Mouse (Mus musculus) 3134 (cell line): Measurements from ENCODE around the gene Ppp3ca.

Experiments used
- DNase-seq: peaks from one replicate; pipeline ENCODE4 v3.0.0-alpha.2; 2011; ENCODE audit warnings: low spot score; ENCODE audit not compliant: insufficient read length; ENCODE audit errors: extremely low read depth

Ppp3ca gene

GRCm38 (mm10) chr3:136798896-136799295, 129.0 kb downstream of the Ppp3ca start:
- DNase-seq, result no peak

GRCm38 (mm10) chr3:136802595-136802994, 132.7 kb downstream of the Ppp3ca start:
- DNase-seq, result no peak

DNA sequence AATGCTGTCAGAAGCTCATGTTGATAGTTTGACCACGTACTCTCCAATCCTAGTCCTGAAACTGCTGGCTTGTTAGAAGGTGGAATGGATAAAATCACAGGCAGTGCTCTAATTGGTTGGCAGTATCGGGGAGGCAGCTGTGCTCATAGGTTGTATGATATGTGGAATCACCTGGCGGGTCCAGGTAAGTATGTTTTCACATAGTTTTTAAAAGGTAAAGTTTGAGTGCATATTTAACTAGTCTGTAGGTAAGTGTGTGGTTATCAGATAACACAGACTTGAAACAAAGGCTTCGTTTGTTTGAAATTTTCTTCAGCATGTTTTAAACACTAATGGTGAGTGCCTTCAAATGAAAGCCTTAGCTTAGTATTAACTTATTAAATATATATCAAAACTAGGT, 136.0 kb downstream of the Ppp3ca start:
- DNase-seq, result no peak

- no peak for DNase-seq
Observed at GRCm38 (mm10) chr3:136810271-136810670, 140.3 kb downstream of the Ppp3ca start.

DNA sequence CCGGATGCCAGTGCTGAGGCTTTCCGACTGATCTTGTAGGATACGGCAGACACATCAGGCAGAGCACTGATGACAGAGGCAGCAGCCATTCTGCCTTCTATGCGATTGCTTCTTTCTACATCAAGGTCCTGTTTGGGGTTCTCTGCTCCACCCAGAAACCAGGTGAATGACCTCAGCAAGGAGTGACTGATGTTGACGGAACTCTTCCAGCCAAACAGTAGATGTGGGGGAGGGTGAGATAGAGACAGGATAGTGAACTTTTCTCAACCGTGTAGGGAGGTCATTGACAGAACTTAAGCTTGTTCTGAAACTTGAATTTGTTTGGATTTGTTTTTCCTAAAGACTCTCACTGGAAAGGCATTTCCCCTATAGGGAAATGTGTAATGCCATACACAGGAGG, 142.2 kb downstream of the Ppp3ca start:
- no peak for DNase-seq

GRCm38 (mm10) chr3:136812791-136813190, 142.9 kb downstream of the Ppp3ca start:
- DNase-seq, result no peak

DNA sequence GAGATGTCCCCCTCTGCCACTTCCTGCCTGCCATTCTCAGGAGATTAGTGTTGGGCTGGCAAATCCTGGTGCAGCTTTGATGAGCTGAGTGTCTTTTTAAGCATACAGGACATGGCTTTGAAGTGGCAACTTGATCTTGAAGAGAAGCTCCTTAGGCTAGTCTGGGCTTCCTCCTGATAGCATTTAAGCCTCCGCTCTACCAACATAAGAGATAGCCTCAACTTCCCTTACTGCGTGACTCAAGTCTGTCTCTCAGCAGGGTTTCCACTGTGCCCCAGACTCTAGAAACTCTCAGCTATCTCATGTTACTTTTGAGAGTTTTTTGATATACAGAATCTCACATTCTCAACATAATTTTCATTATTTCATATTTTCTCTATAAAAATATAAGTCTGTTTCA, 144.0 kb downstream of the Ppp3ca start:
- no peak for DNase-seq

GRCm38 (mm10) chr3:136814916-136815315, 145.0 kb downstream of the Ppp3ca start:
- DNase-seq, result no peak

GRCm38 (mm10) chr3:136816319-136816718, 146.4 kb downstream of the Ppp3ca start:
- DNase-seq, result no peak

- no peak for DNase-seq
Observed at GRCm38 (mm10) chr3:136818997-136819396, 149.1 kb downstream of the Ppp3ca start.

- no peak for DNase-seq
Observed at GRCm38 (mm10) chr3:136821039-136821438, 151.1 kb downstream of the Ppp3ca start.

GRCm38 (mm10) chr3:136821993-136822392, 152.1 kb downstream of the Ppp3ca start:
- DNase-seq, result no peak

- no peak for DNase-seq
Observed at GRCm38 (mm10) chr3:136822431-136822830, 152.5 kb downstream of the Ppp3ca start.

- DNase-seq, result no peak
Observed at GRCm38 (mm10) chr3:136828451-136828850, 158.5 kb downstream of the Ppp3ca start.

- no peak for DNase-seq
Observed at GRCm38 (mm10) chr3:136829109-136829508, 159.2 kb downstream of the Ppp3ca start.

- no peak for DNase-seq
Observed at GRCm38 (mm10) chr3:136830687-136831220, 160.8 kb downstream of the Ppp3ca start.

DNA sequence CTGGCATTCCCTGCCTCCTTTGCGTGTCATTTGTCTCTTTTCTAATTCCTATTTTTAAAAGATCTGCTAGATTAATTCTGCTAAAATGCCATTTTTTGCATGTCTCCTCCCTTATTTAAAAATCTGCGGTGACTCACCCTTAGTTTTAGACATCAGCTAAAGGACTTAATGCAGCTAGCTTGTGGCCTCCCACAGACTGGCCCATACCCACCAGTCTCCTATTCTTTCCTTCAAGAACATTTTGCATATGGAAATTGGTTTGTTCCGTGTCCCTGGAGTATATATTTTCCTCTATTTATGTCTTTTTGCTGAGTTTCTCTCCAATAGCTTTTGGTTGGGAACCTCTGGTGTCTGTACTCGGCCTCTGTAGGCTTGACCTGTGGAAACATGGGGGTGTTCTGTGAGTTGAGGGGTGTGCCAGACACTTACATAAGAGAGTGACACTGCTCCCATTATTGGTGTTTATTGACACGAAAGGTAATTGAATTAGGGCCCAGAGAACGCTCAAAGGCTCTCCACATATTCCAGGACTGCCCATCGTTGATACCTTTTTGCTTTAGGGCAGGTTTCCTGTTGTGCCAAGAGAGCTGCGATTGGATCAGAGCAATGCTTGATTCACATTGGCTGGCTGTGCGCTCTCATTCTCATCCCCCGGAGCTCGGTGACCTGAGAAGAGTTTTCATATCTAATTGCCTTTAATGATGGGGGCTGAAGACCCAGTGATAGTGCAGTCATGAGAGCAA, 163.2 kb downstream of the Ppp3ca start:
- DNase-seq, result no peak

DNA sequence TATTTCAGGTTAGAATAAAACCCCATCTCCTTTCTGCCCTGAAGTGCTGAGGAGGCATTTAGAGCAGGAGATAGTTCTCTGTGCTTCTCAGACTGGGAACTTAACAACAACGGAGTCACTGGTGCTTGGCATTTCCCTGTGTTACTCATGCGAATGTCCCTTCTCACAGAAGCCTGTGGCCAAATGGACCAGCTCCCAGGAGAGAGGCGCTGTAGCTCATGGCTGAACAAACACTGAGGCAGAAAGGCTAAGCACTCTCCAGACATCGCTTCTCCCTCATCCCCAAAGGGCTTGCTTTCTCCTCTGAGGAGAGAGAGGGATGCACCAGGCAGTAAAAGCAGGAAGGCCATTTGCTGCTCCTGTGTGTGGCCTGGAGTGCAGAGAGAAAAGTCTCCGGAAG, 164.0 kb downstream of the Ppp3ca start:
- DNase-seq, result no peak

- no peak for DNase-seq
Observed at GRCm38 (mm10) chr3:136835851-136836250, 165.9 kb downstream of the Ppp3ca start.

- no peak for DNase-seq
Observed at GRCm38 (mm10) chr3:136836319-136837193, 166.6 kb downstream of the Ppp3ca start.

GRCm38 (mm10) chr3:136837589-136837988, 167.7 kb downstream of the Ppp3ca start:
- no peak for DNase-seq

- no peak for DNase-seq
Observed at GRCm38 (mm10) chr3:136841282-136841681, 171.4 kb downstream of the Ppp3ca start.
